Mouse (Mus musculus): ENCODE measurements around the gene Cmtm6.

- TF ChIP-seq CTCF (IDR thresholded peaks at IDR 0.05; ENCODE audit: low read depth), result no peak
- no peak for TF ChIP-seq EP300 (IDR thresholded peaks at IDR 0.05; ENCODE audit: low read depth)
Measured at GRCm38 (mm10) chr9:114798845-114799244, 67.9 kb downstream of the Cmtm6 start.

All from liver, embryonic 14.5 days (tissue).